Mouse (Mus musculus) liver, embryonic 14.5 days (tissue): ENCODE measurements around the gene Bnipl.

Experiments used
- CTCF ChIP-seq: IDR thresholded peaks from 2 replicates; pipeline ENCODE4 v1.5.1; 2016; ENCODE audit warnings: antibody characterized with exemption, low read depth, control low read depth
- EP300 ChIP-seq: IDR thresholded peaks from 2 replicates; pipeline ENCODE4 v1.6.1; 2016; ENCODE audit warnings: antibody characterized with exemption, low read depth

DNA sequence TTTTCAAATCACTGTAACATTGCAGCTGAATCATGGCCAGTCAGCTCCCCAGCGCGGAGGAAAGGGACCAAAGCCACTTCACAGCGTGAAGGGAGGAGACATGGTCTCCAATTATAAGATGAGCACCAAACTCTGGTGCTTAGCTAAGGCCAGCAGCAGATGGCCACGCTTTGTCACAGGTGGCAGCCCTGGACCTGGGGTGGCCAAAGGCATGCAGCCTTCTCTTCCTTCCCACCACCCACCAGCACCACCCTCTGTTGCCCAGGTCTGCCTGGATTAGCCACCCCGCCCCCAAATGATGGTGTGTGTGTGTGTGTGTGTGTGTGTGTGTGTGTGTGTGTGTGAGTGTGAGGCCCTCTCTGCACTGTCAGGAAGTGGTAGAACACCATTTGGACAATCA lies 22.5 kb upstream of the Bnipl start:
- TF ChIP-seq CTCF: no peak
- no peak for TF ChIP-seq EP300
